Mouse (Mus musculus) kidney, embryonic 14.5 days (tissue): Measurements from ENCODE around the gene Tagln. TPM values are rescaled to one million over a fixed set of nuclear protein-coding genes. Genes with fewer than 3 reads are reported as not detected.

Experiments used
- ATAC-seq: fragments of 200-750 bp; cut with Nextera tagmentation; 2 replicates; pipeline ENCODE4 v1.8.0; 2017; ENCODE audit warnings: moderate number of reproducible peaks, mild to moderate bottlenecking, moderate TSS enrichment, moderate library complexity; ENCODE audit not compliant: low FRiP score, low TSS enrichment
- H3K27ac ChIP-seq: fragments of 300-500 bp; sonication (generic); 2 replicates; pipeline ENCODE4 v1.5.1; 2014; ENCODE audit warnings: low read depth, mild to moderate bottlenecking, low read length, moderate library complexity, mixed read lengths
- H3K27me3 ChIP-seq: fragments of 300-500 bp; sonication (generic); 2 replicates; pipeline ENCODE4 v1.6.1; 2014; ENCODE audit warnings: mild to moderate bottlenecking, low read length; ENCODE audit not compliant: control insufficient read depth, insufficient read depth
- H3K36me3 ChIP-seq: fragments of 300-500 bp; sonication (generic); 2 replicates; pipeline ENCODE4 v1.6.1; 2014; ENCODE audit warnings: low read length, mixed read lengths; ENCODE audit not compliant: control insufficient read depth, insufficient read depth
- H3K4me1 ChIP-seq: fragments of 300-500 bp; sonication (generic); 2 replicates; pipeline ENCODE4 v1.6.1; 2014; ENCODE audit warnings: low read length, mixed read lengths; ENCODE audit not compliant: control insufficient read depth, insufficient read depth
- H3K4me2 ChIP-seq: fragments of 300-500 bp; sonication (generic); replicated peaks from 2 replicates; pipeline ENCODE4 v1.6.1; 2014; ENCODE audit warnings: low read depth, mild to moderate bottlenecking, low read length
- H3K4me3 ChIP-seq: fragments of 300-500 bp; sonication (generic); 2 replicates; pipeline ENCODE4 v1.5.1; 2014; ENCODE audit warnings: mild to moderate bottlenecking, low read length
- H3K9ac ChIP-seq: fragments of 300-500 bp; sonication (generic); 2 replicates; pipeline ENCODE4 v1.6.1; 2014; ENCODE audit warnings: low read depth, mild to moderate bottlenecking, low read length, moderate library complexity
- H3K9me3 ChIP-seq: fragments of 300-500 bp; sonication (generic); 2 replicates; pipeline ENCODE4 v1.6.1; 2016; ENCODE audit warnings: low read length; ENCODE audit not compliant: control insufficient read depth
- WGBS: fragments of 180-500 bp; shearing (Covaris S2); extraction: QIAGEN DNeasy Blood & Tissue Kit; methylation state at CpG from one replicate; pipeline ENCODE4 v1.1.7; 2014; 5-methylcytosine and 5-hydroxymethylcytosine counted together
- polyA plus RNA-seq: library from polyadenylated mRNA; unstranded; fragments of >200 nt; fragmentation: Nextera tagmentation; extraction: Ambion mirVana; gene quantifications from 2 replicates; pipeline ENCODE4 v1.2.1, GENCODE M21; 2014

The Tagln gene
- polyA plus RNA-seq, 1 experiment from 2014 or later, result 35.9 TPM

DNA sequence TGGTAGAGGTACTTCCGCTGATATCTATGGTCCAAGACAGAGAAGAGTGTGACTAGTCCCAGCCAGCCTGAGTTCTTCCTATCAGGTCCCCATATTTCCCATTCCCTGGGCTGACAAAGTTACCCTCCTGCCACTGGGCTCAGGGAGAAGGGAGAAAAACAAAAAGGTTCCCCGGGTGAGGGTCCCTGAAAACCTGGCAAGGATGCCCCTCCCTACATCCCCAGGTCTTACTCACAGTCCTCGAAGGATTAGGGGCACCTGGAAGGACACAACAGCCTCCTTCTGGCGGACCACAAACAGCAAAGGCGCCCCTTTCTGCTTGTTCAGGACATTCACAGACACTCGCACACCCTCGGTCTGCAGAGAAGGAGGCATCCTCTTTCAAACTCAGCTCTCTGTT is 17.0 kb upstream of the Tagln start:
- Histone ChIP-seq H3K27ac (no peak overlapping the region), H3K4me3 (no peak overlapping the region), H3K9ac (peak overlapping the region; percentile 36; the same call in 1 of the 2 replicates), H3K36me3 (peaks cover 44% of the 10 kb centered on the region), H3K9me3 (no peaks in the 10 kb centered on the region), H3K27me3 (no peaks in the 10 kb centered on the region), H3K4me2 (peak overlapping the region; percentile 87; the same call in 1 of the 2 replicates), H3K4me1 (peaks cover 12% of the 10 kb centered on the region; the same call in 1 of the 2 replicates)
- no peak for ATAC-seq
- WGBS, result 81% methylated on average over 7 of the region's 7 CpGs

DNA sequence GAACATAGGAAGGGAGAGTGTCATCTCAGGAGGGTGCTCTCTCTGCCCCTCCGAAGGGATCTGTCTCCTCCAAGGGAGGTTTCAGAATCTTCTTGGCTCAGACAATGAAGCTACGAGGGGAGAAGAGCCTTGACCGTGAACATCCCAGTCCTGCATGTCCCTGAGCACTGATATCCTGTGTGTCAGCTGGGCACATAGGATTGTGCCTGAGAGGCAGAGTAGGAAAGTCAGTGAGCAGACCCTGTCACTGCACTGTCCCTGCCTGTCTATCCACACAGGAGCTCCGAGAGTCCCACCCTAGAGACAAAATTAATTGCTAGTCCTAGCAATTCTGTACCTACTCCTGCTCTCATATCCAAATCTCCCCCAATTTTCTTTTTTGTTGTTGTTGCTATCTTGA is 16.2 kb upstream of the Tagln start:
- H3K4me3 ChIP-seq, result no peak overlapping the region
- no peak overlapping the region for H3K4me2 ChIP-seq
- 92% methylated on average over 4 of the region's 4 CpGs for WGBS
- no peaks in the 10 kb centered on the region for H3K9me3 ChIP-seq
- H3K27ac ChIP-seq, result no peak overlapping the region
- no peak overlapping the region for H3K9ac ChIP-seq
- H3K36me3 ChIP-seq, result peaks cover 51% of the 10 kb centered on the region
- H3K4me1 ChIP-seq, result peaks cover 12% of the 10 kb centered on the region; the same call in 1 of the 2 replicates
- no peak for ATAC-seq
- no peaks in the 10 kb centered on the region for H3K27me3 ChIP-seq

DNA sequence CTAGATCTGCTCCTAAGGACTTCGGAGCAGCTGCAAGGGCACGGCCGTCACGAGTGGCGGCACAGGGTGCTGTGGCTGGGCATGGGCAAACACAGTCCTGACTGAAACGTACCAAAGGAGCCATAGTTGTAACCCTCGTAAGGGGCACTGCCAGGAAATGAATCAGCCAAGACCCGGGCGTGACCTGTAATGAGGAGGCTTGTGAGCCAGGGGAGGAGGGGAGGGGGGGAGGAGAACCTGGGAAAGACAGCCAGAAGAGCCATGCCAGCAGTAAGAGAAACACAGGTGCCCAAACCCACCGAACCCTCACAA is 11.0 kb upstream of the Tagln start:
- Histone ChIP-seq H3K4me1 (no peaks in the 10 kb centered on the region), H3K9me3 (no peaks in the 10 kb centered on the region), H3K9ac (no peak overlapping the region), H3K36me3 (peaks cover 91% of the 10 kb centered on the region), H3K4me2 (no peak overlapping the region), H3K4me3 (no peak overlapping the region), H3K27me3 (no peaks in the 10 kb centered on the region), H3K27ac (no peak overlapping the region)
- 80% methylated on average over 10 of the region's 10 CpGs for WGBS
- ATAC-seq, result no peak

DNA sequence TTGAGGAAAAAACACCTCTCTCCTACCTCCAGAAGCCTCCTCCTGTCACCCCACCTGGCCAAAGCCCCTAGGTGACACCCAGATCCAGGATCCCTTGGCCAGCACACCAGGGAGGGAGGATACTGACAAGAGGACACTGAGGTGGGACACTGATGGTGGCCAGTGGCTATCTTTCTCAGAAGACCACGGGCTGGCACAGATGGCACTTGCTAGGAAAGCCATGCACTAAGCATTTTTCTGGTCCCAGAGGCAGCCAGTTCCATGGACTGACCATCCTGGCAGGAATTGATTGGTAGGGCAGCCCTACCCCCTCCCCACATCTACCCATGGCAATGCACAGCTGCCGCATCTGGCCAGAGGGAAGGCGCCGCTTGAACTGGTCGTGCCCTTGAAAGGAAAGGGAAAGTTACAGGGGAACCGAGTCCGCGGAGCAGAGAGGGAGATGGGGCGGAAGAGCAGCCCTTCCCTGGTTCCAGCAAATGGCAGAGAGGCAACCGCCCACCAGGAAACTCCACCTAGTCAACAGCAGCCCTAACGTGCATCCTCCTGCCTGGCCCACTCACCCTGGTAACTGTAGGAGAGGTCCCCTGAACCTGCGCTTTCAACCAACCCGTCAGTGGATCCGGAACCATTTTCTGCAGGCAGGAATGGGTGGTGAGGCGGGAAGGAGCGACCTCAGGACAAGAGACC is 10.5 kb upstream of the Tagln start:
- WGBS, result 86% methylated on average over 16 of the region's 16 CpGs
- Histone ChIP-seq H3K27ac (no peak overlapping the region), H3K9ac (no peak overlapping the region), H3K27me3 (no peaks in the 10 kb centered on the region), H3K4me3 (no peak overlapping the region), H3K9me3 (no peaks in the 10 kb centered on the region), H3K36me3 (peaks cover 91% of the 10 kb centered on the region), H3K4me1 (no peaks in the 10 kb centered on the region), H3K4me2 (no peak overlapping the region)
- ATAC-seq, result no peak

DNA sequence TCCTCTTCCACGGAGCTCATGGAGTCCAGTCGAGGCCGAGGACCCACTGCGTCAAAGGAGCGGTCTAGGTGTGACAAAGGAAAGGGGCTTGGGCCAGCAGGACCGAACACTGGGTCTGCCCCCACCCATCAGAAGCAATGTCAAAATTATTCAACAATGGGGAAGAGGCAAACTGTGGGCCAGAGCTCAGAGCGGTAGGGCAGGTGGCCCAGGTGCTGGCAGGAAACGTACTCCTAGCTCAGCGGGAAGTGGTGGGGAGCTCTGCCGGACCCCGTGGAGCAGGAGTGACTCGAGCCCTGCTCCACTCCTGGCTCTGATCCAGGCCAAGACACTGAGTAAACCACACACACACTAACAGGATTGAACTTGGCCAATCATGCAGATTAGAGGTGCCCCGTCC is 9.9 kb upstream of the Tagln start:
- H3K27ac ChIP-seq, result no peak overlapping the region
- H3K9ac ChIP-seq, result no peak overlapping the region
- H3K4me2 ChIP-seq, result no peak overlapping the region
- no peaks in the 10 kb centered on the region for H3K27me3 ChIP-seq
- ATAC-seq, result no peak
- 84% methylated on average over 13 of the region's 13 CpGs for whole genome bisulfite sequencing
- no peak overlapping the region for H3K4me3 ChIP-seq
- no peaks in the 10 kb centered on the region for H3K4me1 ChIP-seq
- H3K36me3 ChIP-seq, result peaks cover 91% of the 10 kb centered on the region
- no peaks in the 10 kb centered on the region for H3K9me3 ChIP-seq

DNA sequence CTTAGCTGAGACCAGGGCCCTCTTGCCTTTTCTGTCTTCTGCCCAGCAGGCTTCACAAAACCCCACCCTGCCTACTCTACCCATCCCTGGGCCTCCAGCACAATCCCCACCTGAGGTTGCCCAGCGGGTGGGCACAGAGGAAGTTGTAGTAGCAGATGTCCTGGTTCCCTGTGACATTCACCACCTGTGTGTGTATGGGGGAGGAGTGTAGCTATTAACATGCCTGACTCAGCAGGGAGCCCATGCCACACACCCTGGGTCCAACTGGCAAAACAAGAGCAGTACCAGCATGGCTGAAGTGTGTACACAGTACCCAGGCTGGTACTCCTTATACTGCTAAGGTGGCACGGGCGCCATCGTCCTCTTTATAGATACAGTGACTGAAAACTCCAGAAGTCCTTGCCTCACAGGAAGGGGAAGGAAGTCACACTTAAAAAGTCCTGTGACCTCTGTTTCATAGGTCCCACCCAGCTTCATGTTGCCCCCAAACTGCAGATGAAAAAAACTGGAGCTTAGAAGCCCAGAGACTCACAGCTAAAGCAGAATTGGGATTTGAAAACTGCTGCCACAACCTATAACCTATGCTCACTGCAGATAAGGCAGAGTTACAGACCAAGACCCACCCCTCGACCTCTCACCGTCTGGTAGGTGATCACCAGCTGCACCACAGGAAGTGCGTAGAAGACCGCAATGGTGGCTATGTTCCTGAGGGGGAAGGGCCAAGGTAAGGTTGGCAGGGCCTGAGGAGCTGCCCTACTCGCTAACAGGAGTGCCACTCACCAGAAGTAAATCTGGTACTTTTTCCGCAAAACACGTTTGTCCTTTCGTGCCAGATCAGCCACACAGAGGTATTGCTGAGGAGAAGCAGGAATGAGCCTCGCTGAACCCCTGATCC is 8.9 kb upstream of the Tagln start:
- WGBS, result 81% methylated on average over 13 of the region's 13 CpGs
- no peak overlapping the region for H3K9ac ChIP-seq

DNA sequence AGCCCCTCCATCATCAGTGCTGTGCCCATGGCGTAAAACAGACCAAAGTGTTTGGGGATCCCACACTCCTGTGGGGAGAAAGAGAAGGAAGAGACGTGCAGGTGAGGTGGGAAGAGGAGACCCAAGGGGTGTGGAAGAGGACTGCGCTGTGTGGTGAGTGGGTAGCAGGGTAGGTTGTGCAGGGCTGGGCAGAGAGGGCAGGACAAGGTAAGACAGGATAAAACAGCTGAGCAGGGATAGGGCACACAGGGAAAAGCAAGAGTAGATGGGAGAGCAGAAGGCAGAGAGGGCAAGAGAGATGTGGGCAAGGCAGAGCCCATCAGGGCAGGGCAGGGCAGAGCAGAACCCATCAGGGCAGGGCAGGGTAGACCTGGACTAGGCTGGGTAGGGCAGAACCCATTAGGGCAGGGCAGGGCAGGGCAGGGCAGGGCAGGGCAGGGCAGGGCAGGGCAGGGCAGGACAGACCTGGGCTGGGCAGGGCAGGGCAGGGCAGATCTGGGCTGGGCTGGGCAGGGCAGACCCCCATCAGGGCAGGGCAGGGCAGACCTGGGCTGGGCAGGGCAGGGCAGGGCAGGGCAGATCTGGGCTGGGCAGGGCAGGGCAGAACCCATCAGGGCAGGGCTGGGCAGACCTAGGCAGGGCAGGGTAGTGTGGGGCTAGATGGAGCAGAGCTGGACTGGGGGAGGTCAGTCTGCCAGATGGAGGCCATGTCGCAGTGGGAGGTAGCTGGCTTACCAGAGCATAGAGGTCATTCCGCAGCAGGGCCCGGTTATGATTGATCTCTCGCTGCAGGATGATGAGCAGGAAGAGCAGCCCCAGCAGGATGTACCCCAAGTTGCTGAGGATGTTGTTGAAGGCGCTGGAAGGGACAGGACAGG is 8.0 kb upstream of the Tagln start:
- WGBS, result 94% methylated on average over 8 of the region's 8 CpGs
- Histone ChIP-seq H3K9me3 (no peaks in the 10 kb centered on the region), H3K27ac (no peak overlapping the region), H3K9ac (no peak overlapping the region), H3K4me3 (no peak overlapping the region), H3K36me3 (peaks cover 79% of the 10 kb centered on the region), H3K4me1 (no peaks in the 10 kb centered on the region), H3K4me2 (no peak overlapping the region), H3K27me3 (no peaks in the 10 kb centered on the region)
- ATAC-seq, result no peak

More for the DNA sequence above, 8.9 kb upstream of the Tagln start:
- H3K27ac ChIP-seq, result no peak overlapping the region
- H3K36me3 ChIP-seq, result peaks cover 83% of the 10 kb centered on the region
- H3K27me3 ChIP-seq, result no peaks in the 10 kb centered on the region
- H3K4me2 ChIP-seq, result no peak overlapping the region
- no peaks in the 10 kb centered on the region for H3K9me3 ChIP-seq
- H3K4me1 ChIP-seq, result no peaks in the 10 kb centered on the region
- ATAC-seq, result no peak
- no peak overlapping the region for H3K4me3 ChIP-seq

DNA sequence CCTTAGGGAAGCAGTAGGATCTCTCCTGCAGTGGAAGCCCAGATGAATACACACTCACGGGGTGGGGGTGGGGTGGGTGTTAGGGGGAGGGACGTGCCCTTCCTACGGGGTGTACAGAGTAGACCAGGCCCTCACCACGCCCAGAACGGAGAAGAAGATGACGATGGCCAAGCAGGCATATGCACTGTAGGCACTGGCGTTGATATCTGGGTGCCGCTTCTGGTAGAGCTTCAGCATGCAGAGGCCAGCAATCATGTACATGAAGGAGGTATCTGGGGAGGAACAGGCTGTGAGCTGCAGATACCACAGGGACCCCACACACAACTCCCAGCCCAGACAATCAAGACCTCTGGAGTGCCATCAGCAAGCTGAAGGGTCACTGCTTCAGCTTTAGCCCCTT is 7.1 kb upstream of the Tagln start:
- no peak overlapping the region for H3K4me3 ChIP-seq
- no peak for ATAC-seq
- no peaks in the 10 kb centered on the region for H3K27me3 ChIP-seq
- 90% methylated on average over 8 of the region's 8 CpGs for WGBS
- H3K27ac ChIP-seq, result no peak overlapping the region
- no peak overlapping the region for H3K4me2 ChIP-seq
- no peak overlapping the region for H3K9ac ChIP-seq
- no peaks in the 10 kb centered on the region for H3K4me1 ChIP-seq
- H3K9me3 ChIP-seq, result no peaks in the 10 kb centered on the region
- peaks cover 80% of the 10 kb centered on the region for H3K36me3 ChIP-seq
